Mouse (Mus musculus) intestine, embryonic 15.5 days (tissue): Measurements from ENCODE around the gene Artn. TPM values are rescaled to one million over a fixed set of nuclear protein-coding genes. Genes with fewer than 3 reads are reported as not detected.
A peak's percentile ranks its signal among the peaks of the same experiment; 100 is the strongest.

ENCODE experiments used
- ATAC-seq: fragments of 200-750 bp; cut with Nextera tagmentation; 2 replicates; pipeline ENCODE4 v1.8.0; 2017; ENCODE audit warnings: moderate TSS enrichment, moderate library complexity
- H3K27ac ChIP-seq: fragments of 300-500 bp; sonication (generic); 2 replicates; pipeline ENCODE4 v1.5.1; 2015; ENCODE audit warnings: mild to moderate bottlenecking, inconsistent platforms
- H3K27me3 ChIP-seq: fragments of 300-500 bp; sonication (generic); replicated peaks from 2 replicates; pipeline ENCODE4 v1.6.1; 2015; ENCODE audit warnings: inconsistent platforms
- H3K36me3 ChIP-seq: fragments of 300-500 bp; sonication (generic); 2 replicates; pipeline ENCODE4 v1.6.1; 2015; ENCODE audit warnings: inconsistent platforms
- H3K4me1 ChIP-seq: fragments of 300-500 bp; sonication (generic); replicated peaks from 2 replicates; pipeline ENCODE4 v1.6.1; 2015; ENCODE audit warnings: inconsistent platforms
- H3K4me2 ChIP-seq: fragments of 300-500 bp; sonication (generic); replicated peaks from 2 replicates; pipeline ENCODE4 v1.6.1; 2015; ENCODE audit warnings: mild to moderate bottlenecking, inconsistent platforms
- H3K4me3 ChIP-seq: fragments of 300-500 bp; sonication (generic); replicated peaks from 2 replicates; pipeline ENCODE4 v1.5.1; 2015; ENCODE audit warnings: inconsistent platforms
- H3K9ac ChIP-seq: fragments of 300-500 bp; sonication (generic); 2 replicates; pipeline ENCODE4 v1.6.1; 2015; ENCODE audit warnings: inconsistent platforms
- H3K9me3 ChIP-seq: fragments of 300-500 bp; sonication (generic); 2 replicates; pipeline ENCODE4 v1.6.1; 2016; ENCODE audit warnings: inconsistent platforms
- WGBS: fragments of 180-500 bp; shearing (Covaris S2); methylation state at CpG from one replicate; pipeline ENCODE4 v1.1.7; 2015; 5-methylcytosine and 5-hydroxymethylcytosine counted together
- polyA plus RNA-seq: library from polyadenylated mRNA; unstranded; fragments of >200 nt; fragmentation: Nextera tagmentation; extraction: Ambion mirVana; gene quantifications from 2 replicates; pipeline ENCODE4 v1.2.1, GENCODE M21; 2015

Artn gene
- polyA plus RNA-seq, 1 experiment from 2014 or later = 6.3 TPM

GRCm38 (mm10) chr4:117904761-117905160 lies 24.8 kb downstream of the Artn start:
- Histone ChIP-seq H3K4me1 (peaks cover 5% of the 10 kb centered on the region; the same call in 1 of the 2 replicates), H3K27me3 (no peaks in the 10 kb centered on the region), H3K4me2 (no peak overlapping the region), H3K27ac (no peak overlapping the region), H3K36me3 (peaks cover 39% of the 10 kb centered on the region), H3K4me3 (no peak overlapping the region), H3K9me3 (no peaks in the 10 kb centered on the region), H3K9ac (no peak overlapping the region)
- 87% methylated on average over 8 of the region's 8 CpGs for WGBS
- ATAC-seq = no peak

- H3K9me3 ChIP-seq = no peaks in the 10 kb centered on the region
- H3K4me1 ChIP-seq = peaks cover 2% of the 10 kb centered on the region; the same call in 1 of the 2 replicates
- no peak overlapping the region for H3K9ac ChIP-seq
- WGBS = 86% methylated on average over 10 of the region's 10 CpGs
- no peak overlapping the region for H3K27ac ChIP-seq
- H3K4me2 ChIP-seq = no peak overlapping the region
- H3K27me3 ChIP-seq = no peaks in the 10 kb centered on the region
- peaks cover 44% of the 10 kb centered on the region for H3K36me3 ChIP-seq
- no peak for ATAC-seq
- H3K4me3 ChIP-seq = no peak overlapping the region
These were observed 25.5 kb downstream of the Artn start for GRCm38 (mm10) chr4:117904094-117904493.

- no peak overlapping the region for H3K4me3 ChIP-seq
- H3K27me3 ChIP-seq = no peaks in the 10 kb centered on the region
- peaks cover 51% of the 10 kb centered on the region for H3K36me3 ChIP-seq
- no peaks in the 10 kb centered on the region for H3K9me3 ChIP-seq
- no peak for ATAC-seq
- H3K4me2 ChIP-seq = no peak overlapping the region
- 67% methylated on average over 3 of the region's 3 CpGs for WGBS
- no peak overlapping the region for H3K27ac ChIP-seq
- H3K9ac ChIP-seq = no peak overlapping the region
- no peaks in the 10 kb centered on the region for H3K4me1 ChIP-seq
These were observed 31.5 kb downstream of the Artn start for GRCm38 (mm10) chr4:117898111-117898510.

GRCm38 (mm10) chr4:117896031-117896430 lies 33.5 kb downstream of the Artn start:
- no peak overlapping the region for H3K9ac ChIP-seq
- no peak overlapping the region for H3K4me3 ChIP-seq
- H3K27me3 ChIP-seq = no peaks in the 10 kb centered on the region
- no peak for ATAC-seq
- H3K4me1 ChIP-seq = peaks cover 8% of the 10 kb centered on the region
- H3K36me3 ChIP-seq = peaks cover 43% of the 10 kb centered on the region
- H3K9me3 ChIP-seq = no peaks in the 10 kb centered on the region
- H3K4me2 ChIP-seq = no peak overlapping the region
- H3K27ac ChIP-seq = no peak overlapping the region
- WGBS = 87% methylated on average over 6 of the region's 6 CpGs

GRCm38 (mm10) chr4:117895339-117895738 lies 34.2 kb downstream of the Artn start:
- H3K9me3 ChIP-seq = no peaks in the 10 kb centered on the region
- H3K9ac ChIP-seq = no peak overlapping the region
- ATAC-seq = no peak
- H3K27ac ChIP-seq = no peak overlapping the region
- H3K4me3 ChIP-seq = no peak overlapping the region
- WGBS = 82% methylated on average over 7 of the region's 7 CpGs
- peaks cover 12% of the 10 kb centered on the region for H3K4me1 ChIP-seq
- no peaks in the 10 kb centered on the region for H3K27me3 ChIP-seq
- peaks cover 42% of the 10 kb centered on the region for H3K36me3 ChIP-seq
- H3K4me2 ChIP-seq = no peak overlapping the region

- Histone ChIP-seq H3K9me3 (no peaks in the 10 kb centered on the region), H3K27me3 (no peaks in the 10 kb centered on the region), H3K4me1 (peaks cover 12% of the 10 kb centered on the region), H3K4me3 (no peak overlapping the region), H3K9ac (no peak overlapping the region), H3K4me2 (no peak overlapping the region), H3K36me3 (peaks cover 42% of the 10 kb centered on the region), H3K27ac (no peak overlapping the region)
- ATAC-seq = no peak
- 86% methylated on average over 8 of the region's 8 CpGs for WGBS
These were observed 35.0 kb downstream of the Artn start for GRCm38 (mm10) chr4:117894601-117895000.

- peaks cover 32% of the 10 kb centered on the region for H3K36me3 ChIP-seq
- no peak overlapping the region for H3K27ac ChIP-seq
- H3K4me3 ChIP-seq = no peak overlapping the region
- H3K4me1 ChIP-seq = peaks cover 12% of the 10 kb centered on the region
- no peaks in the 10 kb centered on the region for H3K27me3 ChIP-seq
- ATAC-seq = no peak
- no peak overlapping the region for H3K9ac ChIP-seq
- H3K9me3 ChIP-seq = no peaks in the 10 kb centered on the region
- 20% methylated on average over 9 of the region's 9 CpGs for WGBS
- H3K4me2 ChIP-seq = no peak overlapping the region
These were observed 36.2 kb downstream of the Artn start for GRCm38 (mm10) chr4:117893376-117893775.

- no peaks in the 10 kb centered on the region for H3K27me3 ChIP-seq
- H3K9ac ChIP-seq = peak within 1 kb of the TSS; percentile 55
- 0% methylated on average over 21 of the region's 21 CpGs for WGBS
- no peaks in the 10 kb centered on the region for H3K9me3 ChIP-seq
- H3K4me2 ChIP-seq = peak within 1 kb of the TSS; percentile 73
- peak; percentile 88 for ATAC-seq
- peaks cover 24% of the 10 kb centered on the region for H3K36me3 ChIP-seq
- H3K4me1 ChIP-seq = peaks cover 13% of the 10 kb centered on the region
- no peak within 1 kb of the TSS for H3K27ac ChIP-seq
- peak within 1 kb of the TSS; percentile 71 for H3K4me3 ChIP-seq
These were observed 37.8 kb downstream of the Artn start, which contains the start of gene Dph2 for GRCm38 (mm10) chr4:117891738-117892161. Gene Dph2 (minus strand): TSS chr4:117892032.

- Histone ChIP-seq H3K4me1 (peaks cover 23% of the 10 kb centered on the region), H3K9me3 (no peaks in the 10 kb centered on the region), H3K27ac (no peak overlapping the region), H3K9ac (0 out of 2 replicates have a peak overlapping the region, but pooled peaks have one; percentile 55), H3K4me3 (peak overlapping the region; percentile 71; the same call in 1 of the 2 replicates), H3K4me2 (peak overlapping the region; percentile 73), H3K36me3 (peaks cover 21% of the 10 kb centered on the region), H3K27me3 (no peaks in the 10 kb centered on the region)
- ATAC-seq = no peak
- 93% methylated on average over 8 of the region's 8 CpGs for WGBS
These were observed 38.8 kb downstream of the Artn start for GRCm38 (mm10) chr4:117890750-117891149.

- peaks cover 23% of the 10 kb centered on the region for H3K4me1 ChIP-seq
- H3K9me3 ChIP-seq = no peaks in the 10 kb centered on the region
- 93% methylated on average over 14 of the region's 14 CpGs for WGBS
- H3K4me2 ChIP-seq = no peak overlapping the region
- H3K27me3 ChIP-seq = no peaks in the 10 kb centered on the region
- no peak overlapping the region for H3K9ac ChIP-seq
- H3K27ac ChIP-seq = no peak overlapping the region
- peaks cover 24% of the 10 kb centered on the region for H3K36me3 ChIP-seq
- no peak for ATAC-seq
- no peak overlapping the region for H3K4me3 ChIP-seq
These were observed 39.5 kb downstream of the Artn start for GRCm38 (mm10) chr4:117890031-117890430.

GRCm38 (mm10) chr4:117889471-117889870 lies 40.1 kb downstream of the Artn start:
- WGBS = 91% methylated on average over 15 of the region's 15 CpGs
- Histone ChIP-seq H3K4me2 (no peak overlapping the region), H3K4me3 (no peak overlapping the region), H3K9ac (no peak overlapping the region), H3K27me3 (no peaks in the 10 kb centered on the region), H3K27ac (no peak overlapping the region), H3K9me3 (no peaks in the 10 kb centered on the region), H3K4me1 (peaks cover 23% of the 10 kb centered on the region), H3K36me3 (peaks cover 24% of the 10 kb centered on the region)
- ATAC-seq = no peak

GRCm38 (mm10) chr4:117887920-117888319 lies 41.6 kb downstream of the Artn start:
- peak overlapping the region; percentile 89 for H3K4me2 ChIP-seq
- no peaks in the 10 kb centered on the region for H3K9me3 ChIP-seq
- no peak overlapping the region for H3K9ac ChIP-seq
- peaks cover 17% of the 10 kb centered on the region for H3K36me3 ChIP-seq
- no peak for ATAC-seq
- H3K4me1 ChIP-seq = peaks cover 33% of the 10 kb centered on the region
- H3K27me3 ChIP-seq = no peaks in the 10 kb centered on the region
- H3K4me3 ChIP-seq = peak overlapping the region; percentile 95; the same call in 1 of the 2 replicates
- no peak overlapping the region for H3K27ac ChIP-seq
- WGBS = 78% methylated on average over 2 of the region's 2 CpGs

- Histone ChIP-seq H3K9me3 (no peaks in the 10 kb centered on the region), H3K27ac (peak within 1 kb of the TSS; percentile 56), H3K36me3 (peaks cover 17% of the 10 kb centered on the region), H3K4me3 (peak within 1 kb of the TSS; percentile 95), H3K4me2 (peak within 1 kb of the TSS; percentile 89), H3K9ac (peak within 1 kb of the TSS; percentile 91), H3K27me3 (no peaks in the 10 kb centered on the region), H3K4me1 (peaks cover 33% of the 10 kb centered on the region)
- under 1% methylated on average over 37 of the region's 37 CpGs for WGBS
- peak; percentile 90 for ATAC-seq
These were observed 42.4 kb downstream of the Artn start, which contains the start of gene Atp6v0b for GRCm38 (mm10) chr4:117887133-117887532. Gene Atp6v0b (minus strand): TSS chr4:117887333.
